Mouse (Mus musculus): Measurements from ENCODE around the gene 6430571L13Rik.

The 6430571L13Rik gene

DNA sequence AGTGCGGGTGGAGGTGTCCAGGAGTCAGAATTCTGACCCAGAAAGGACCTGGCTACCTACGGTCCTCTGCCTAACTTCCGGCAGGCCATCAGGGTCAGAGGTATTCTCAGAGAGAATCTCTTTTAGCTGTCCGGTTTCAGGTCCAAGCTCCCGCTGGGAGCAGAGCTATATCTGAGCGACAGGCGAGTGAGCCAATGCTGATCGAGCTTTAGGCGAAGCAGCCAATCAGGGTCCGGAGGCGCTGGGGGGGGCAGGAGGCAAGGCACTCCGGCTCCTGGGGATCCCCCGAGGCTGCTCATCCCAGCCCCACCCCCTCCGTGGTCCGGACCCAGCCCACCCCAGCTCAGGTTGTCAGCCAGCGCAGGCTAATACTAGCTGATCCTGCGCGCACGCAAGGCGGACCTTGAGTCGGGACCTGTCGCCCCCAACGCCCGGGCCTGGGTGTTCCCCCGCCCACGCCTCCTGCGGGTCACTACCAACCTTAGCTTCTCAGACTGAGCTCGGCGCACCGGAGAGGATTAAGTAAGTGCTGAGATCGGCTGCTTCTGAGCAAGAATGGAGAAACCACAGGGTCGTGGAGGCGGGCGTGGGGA is at the start of gene 6430571L13Rik:
Gene 6430571L13Rik, plus strand, starts transcription at position 336 of the 593 bp plus-strand sequence.
- in situ Hi-C loops (cut with MboI, MseI): loop anchor here (25.0 kb wide), 1 partner anchor 1722 kb away; the partner anchor contains the start of genes Atrip and Trex1

DNA sequence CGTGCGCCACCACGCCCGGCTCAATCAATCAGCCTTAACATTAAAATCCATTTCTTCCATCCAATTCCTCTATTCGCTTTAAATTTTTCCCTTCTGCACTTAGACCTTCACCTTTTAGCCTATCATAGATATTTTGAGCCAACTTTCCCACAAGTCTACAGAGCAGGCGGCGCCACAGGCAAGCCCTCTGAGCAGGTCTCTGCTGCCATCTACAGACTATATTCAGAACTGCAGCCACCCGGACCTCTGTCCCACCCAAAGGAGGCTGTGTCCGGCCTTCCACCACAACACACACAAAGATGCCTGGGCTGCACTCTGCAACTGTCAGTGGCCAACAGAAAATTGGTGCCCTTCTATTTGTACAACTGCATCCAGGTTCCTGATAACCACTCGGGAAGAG is 49.5 kb upstream of the 6430571L13Rik start:
- in situ Hi-C loops (cut with MboI, MseI): loop anchor here (5.0 to 10.0 kb wide), 3 partner anchors 44 to 399 kb away; partner anchors contain the start of gene Manf

DNA sequence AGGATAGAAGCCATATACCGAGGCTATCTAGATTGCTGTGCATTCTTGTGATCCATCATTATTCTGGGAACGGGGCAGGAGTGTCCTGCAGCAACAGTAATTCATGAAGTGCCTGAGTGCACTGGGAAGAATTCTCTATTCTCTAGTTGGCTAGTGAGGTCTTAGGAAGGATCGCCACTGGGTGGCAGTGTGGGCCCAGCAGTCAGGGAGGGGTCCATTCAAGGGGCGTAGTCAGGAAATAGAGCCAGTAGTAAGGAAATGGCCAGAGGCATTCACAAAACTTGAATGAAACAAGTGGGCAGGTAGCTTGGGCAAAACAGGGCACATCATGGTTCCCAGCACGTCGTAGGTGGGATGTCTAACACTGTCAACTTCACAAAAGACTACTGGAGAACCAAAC is 46.2 kb upstream of the 6430571L13Rik start:
- in situ Hi-C loops (cut with MboI, MseI): loop anchor here (5.0 to 10.0 kb wide), 3 partner anchors 47 to 402 kb away; partner anchors contain the start of gene Manf

GRCm38 (mm10) chr9:107295616-107296015 is 44.8 kb upstream of the 6430571L13Rik start:
- in situ Hi-C loops (cut with MboI, MseI): loop anchor here (5.0 to 10.0 kb wide), 2 partner anchors 37 to 59 kb away; no protein-coding TSS in a partner anchor

- in situ Hi-C loops (cut with MboI, MseI): loop anchor here (5.0 to 10.0 kb wide), 2 partner anchors 36 to 59 kb away; no protein-coding TSS in a partner anchor
Measured at GRCm38 (mm10) chr9:107296016-107296040, 44.6 kb upstream of the 6430571L13Rik start, which contains the start of gene Cish. Gene Cish (plus strand): TSS chr9:107296026.

DNA sequence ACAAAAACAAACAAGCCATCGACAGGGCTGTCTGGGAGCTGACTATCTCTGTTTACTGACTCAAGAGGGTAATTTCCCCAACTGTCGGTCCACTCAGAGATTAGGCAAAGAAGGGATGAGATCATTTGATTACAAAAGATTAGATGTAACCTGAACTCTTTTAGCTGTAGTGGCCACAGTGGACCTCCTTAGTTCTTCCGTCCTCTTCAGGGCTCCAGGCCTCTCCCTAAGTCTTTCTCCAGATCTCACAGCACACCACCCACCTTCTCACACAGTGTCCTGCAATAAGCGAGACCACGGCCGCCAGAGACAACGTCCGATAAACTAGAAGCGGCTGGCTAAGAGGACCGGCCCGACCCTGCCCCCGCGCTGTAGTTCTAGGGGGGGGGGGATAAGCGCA is 44.4 kb upstream of the 6430571L13Rik start:
- in situ Hi-C loops (cut with MboI, MseI): loop anchor here (5.0 to 10.0 kb wide), 2 partner anchors 36 to 59 kb away; no protein-coding TSS in a partner anchor

GRCm38 (mm10) chr9:107296501-107296965 is 43.9 kb upstream of the 6430571L13Rik start:
- in situ Hi-C loops (cut with MboI, MseI): loop anchor here (5.0 to 10.0 kb wide), 2 partner anchors 36 to 58 kb away; no protein-coding TSS in a partner anchor

DNA sequence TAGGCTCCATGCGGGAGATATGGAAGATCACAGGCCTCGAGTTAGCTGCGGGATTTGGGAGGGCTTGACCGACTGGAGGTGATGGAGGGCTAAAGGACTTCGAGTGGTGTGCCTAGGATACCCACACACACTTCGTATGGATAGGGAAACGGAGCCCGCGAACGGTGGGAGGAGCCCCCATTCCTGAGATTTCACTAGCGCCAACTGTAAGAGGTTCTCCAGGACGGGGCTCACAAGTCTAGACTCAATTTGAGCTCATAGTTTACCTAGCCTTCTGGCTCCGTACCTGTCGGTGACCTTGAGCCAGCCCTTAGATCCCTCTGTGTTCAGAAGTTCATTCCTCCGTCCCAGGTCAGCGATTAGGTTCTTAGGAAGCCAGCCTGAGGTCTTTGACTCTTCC is 43.3 kb upstream of the 6430571L13Rik start:
- in situ Hi-C loops (cut with MboI, MseI): loop anchor here (5.0 to 10.0 kb wide), 2 partner anchors 35 to 58 kb away; no protein-coding TSS in a partner anchor

DNA sequence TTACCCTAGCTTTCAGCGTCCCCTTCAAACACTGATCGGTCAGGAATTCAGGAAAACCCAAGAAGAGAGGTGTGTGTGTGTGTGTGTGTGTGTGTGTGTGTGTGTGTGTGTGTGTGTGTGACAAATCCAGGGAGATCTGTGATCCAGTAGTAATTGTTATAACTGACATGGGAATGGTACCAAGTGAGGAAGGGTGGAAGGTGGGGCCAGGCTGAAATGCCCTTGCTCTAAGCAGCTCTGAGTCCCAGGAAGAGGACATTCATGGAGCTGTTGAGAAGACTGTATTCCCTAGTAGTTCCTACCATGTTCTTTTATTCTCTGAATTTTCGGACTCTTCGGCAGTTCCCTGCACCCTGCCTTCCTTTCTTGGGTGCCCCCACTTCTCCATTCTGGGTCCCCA is 42.7 kb upstream of the 6430571L13Rik start:
- in situ Hi-C loops (cut with MboI, MseI): loop anchor here (5.0 to 10.0 kb wide), 2 partner anchors 35 to 57 kb away; no protein-coding TSS in a partner anchor

- in situ Hi-C loops (cut with MboI, MseI): loop anchor here (5.0 to 10.0 kb wide), 2 partner anchors 34 to 57 kb away; no protein-coding TSS in a partner anchor
Measured at GRCm38 (mm10) chr9:107298059-107298780, 42.2 kb upstream of the 6430571L13Rik start.

DNA sequence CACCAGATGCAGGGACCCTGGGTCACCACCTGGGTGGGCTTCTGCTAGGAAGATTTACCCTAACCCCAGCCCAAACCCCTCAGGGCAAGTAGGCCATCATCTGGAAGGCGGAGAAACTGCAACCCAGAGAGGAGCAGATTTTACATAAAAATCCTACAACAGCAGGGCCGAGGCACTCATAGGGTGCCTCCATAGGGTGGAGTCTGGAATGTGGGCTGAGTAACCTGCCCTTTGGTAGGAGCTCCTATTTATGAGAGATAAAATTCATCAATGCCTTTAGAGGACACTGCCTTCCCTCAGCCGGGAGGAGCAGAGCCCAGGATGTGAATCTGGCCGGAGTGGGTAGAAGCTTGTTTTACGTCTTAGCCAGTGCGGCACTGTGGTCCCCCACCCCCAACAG is 41.5 kb upstream of the 6430571L13Rik start:
- in situ Hi-C loops (cut with MboI, MseI): loop anchor here (5.0 to 10.0 kb wide), 2 partner anchors 33 to 56 kb away; no protein-coding TSS in a partner anchor

DNA sequence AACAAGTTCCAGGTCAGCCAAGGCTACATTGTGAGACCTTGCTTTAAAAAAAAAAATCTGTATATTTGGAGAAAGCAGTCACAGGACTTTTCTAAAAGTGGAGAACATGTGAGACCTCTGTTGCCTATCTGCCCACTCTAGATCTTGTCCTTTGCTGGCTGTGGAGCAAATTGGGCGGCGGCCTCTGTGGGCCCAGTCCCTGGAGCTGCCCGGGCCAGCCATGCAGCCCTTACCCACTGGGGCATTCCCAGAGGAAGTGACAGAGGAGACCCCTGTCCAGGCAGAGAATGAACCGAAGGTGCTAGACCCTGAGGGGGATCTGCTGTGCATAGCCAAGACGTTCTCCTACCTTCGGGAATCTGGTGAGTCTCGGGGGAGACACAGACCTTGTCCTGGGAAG is 40.6 kb upstream of the 6430571L13Rik start:
- in situ Hi-C loops (cut with MboI, MseI): loop anchor here (5.0 to 10.0 kb wide), 3 partner anchors 33 to 1105 kb away; partner anchors contain the start of gene Ppm1m

DNA sequence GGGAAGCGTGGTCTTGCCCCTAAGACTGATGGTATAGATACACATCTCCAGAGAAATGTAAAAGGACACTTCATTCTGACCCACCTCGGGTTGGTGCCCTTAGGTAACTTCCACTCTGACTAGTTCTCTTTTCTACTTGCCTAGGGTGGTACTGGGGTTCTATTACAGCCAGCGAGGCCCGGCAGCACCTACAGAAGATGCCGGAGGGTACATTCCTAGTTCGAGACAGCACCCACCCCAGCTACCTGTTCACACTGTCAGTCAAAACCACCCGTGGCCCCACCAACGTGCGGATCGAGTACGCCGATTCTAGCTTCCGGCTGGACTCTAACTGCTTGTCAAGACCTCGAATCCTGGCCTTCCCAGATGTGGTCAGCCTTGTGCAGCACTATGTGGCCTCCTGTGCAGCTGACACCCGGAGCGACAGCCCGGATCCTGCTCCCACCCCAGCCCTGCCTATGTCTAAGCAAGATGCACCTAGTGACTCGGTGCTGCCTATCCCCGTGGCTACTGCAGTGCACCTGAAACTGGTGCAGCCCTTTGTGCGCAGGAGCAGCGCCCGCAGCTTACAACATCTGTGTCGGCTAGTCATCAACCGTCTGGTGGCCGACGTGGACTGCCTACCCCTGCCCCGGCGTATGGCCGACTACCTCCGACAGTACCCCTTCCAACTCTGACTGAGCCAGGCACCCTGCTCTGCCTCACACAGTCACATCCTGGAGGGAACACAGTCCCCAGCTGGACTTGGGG is 40.0 kb upstream of the 6430571L13Rik start:
- in situ Hi-C loops (cut with MboI, MseI): loop anchor here (10.0 kb wide), 1 partner anchor 1106 kb away; the partner anchor contains the start of gene Ppm1m

GRCm38 (mm10) chr9:107301554-107302331 is 38.7 kb upstream of the 6430571L13Rik start:
- in situ Hi-C loops (cut with MboI, MseI): loop anchor here (10.0 kb wide), 1 partner anchor 1107 kb away; the partner anchor contains the start of gene Ppm1m

DNA sequence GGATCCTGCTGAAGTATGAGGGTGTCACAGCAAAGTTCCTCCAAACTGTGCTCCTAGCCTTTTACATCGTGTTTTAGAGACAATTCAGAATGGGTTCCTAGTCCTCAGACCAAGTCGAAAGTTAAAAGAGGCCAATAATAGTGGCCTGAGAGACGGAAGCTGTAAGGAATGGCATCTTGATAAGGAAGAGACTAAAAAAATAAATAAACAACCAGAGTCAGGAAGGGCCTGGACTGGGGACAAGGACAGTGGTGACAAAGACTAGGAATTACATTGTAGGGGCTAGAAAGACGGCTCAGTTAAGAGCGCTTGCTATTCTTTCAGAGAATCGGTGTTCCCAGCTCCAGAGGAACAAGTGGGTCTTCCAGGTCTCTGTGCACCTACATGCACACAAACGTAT is 37.8 kb upstream of the 6430571L13Rik start:
- in situ Hi-C loops (cut with MboI, MseI): loop anchor here (10.0 kb wide), 1 partner anchor 1108 kb away; the partner anchor contains the start of gene Ppm1m

DNA sequence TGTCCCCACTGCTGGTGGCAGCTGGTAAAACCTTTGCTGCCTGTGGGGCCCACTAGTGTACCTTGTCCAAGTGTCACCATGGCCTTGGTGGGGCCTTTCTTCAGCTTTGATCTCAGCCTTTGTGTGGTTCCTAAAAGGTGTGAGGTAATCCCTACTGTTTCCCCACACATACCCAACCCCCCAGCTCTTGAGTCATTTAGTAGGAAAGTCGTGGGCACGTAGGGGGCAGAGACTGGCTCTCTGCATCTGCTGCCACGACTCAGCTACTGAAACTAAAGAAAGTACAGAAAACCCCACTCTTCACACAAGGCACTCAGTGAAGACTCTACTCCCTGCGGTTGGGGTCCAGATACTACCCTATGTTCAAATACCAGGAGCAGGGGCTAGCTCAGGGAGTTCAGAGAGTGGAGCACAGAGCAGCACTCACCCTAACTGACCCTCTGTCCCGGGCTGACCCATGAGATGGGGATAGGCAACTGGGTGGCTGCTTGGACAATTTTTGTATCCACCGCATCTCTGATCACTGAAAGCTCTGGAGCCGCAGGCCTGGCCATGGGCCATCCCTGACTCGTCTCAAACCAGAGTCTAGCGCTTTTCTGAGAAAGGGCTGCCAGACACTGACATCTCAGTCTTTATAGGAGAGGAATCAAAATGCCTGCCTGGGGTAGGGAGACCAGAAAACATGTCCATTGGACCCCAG is 37.1 kb upstream of the 6430571L13Rik start:
- in situ Hi-C loops (cut with MboI, MseI): loop anchor here (10.0 kb wide), 1 partner anchor 1108 kb away; the partner anchor contains the start of gene Ppm1m

DNA sequence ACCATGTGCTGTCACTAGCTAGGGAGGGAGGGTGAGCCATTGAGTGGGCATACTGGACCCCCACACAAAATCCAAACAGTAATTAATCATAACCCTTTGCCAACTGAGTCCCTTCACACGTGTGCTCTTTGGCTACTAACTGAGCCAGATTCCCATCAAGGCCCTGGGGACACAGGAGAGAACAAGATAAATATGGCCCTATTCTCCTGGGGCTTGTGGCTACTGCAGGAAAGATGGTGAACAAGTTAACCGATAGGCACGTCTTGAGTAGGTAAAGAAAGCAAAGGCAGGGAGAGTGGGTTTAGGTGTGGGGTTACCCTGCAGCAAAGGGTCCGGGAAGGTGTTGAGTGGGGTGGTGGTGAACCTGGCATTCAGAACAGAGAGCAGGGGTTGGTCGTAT is 36.5 kb upstream of the 6430571L13Rik start:
- in situ Hi-C loops (cut with MboI, MseI): loop anchor here (10.0 kb wide), 1 partner anchor 1109 kb away; the partner anchor contains the start of gene Ppm1m

- in situ Hi-C loops (cut with MboI, MseI): loop anchor here (10.0 kb wide), 1 partner anchor 1110 kb away; the partner anchor contains the start of gene Ppm1m
Measured at GRCm38 (mm10) chr9:107304383-107304782, 36.0 kb upstream of the 6430571L13Rik start.

DNA sequence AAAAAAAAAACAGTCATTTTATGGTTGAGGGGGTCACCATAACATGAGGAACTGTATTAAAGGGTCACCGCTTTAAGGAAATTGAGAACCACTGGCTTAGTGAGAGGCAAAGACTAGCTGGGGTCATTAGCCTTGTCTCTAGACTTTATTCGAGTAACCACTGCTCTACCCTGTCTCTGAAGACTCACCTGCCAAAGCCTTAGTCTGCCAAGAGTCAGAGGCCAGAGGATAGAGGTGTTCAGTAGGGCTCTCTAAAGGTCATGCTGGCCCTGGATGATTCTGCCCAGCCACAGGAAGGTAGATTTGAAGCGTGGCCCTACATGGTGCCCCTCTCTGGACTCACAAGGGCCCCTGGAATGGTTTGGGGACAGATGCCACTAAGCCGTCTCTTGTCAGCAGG is 35.4 kb upstream of the 6430571L13Rik start:
- in situ Hi-C loops (cut with MboI, MseI): loop anchor here (10.0 kb wide), 1 partner anchor 1110 kb away; the partner anchor contains the start of gene Ppm1m
